Mouse (Mus musculus): ENCODE results near the gene Sord.

GRCm38 (mm10) chr2:122286137-122286536 is 51.6 kb downstream of the Sord start:
- no peak for TF ChIP-seq POLR2A (IDR thresholded peaks at IDR 0.05; ENCODE audit: insufficient read length, low read depth)
- no peak for TF ChIP-seq MYOG (IDR thresholded peaks at IDR 0.05; ENCODE audit: control insufficient read depth in 1 of 3, insufficient read depth in 1 of 3, insufficient read length in 2 of 3, low read depth in 2 of 3)
- peak in 2 of 3 experiments; percentile 32 to 40 for TF ChIP-seq MYOD1 (IDR thresholded peaks at IDR 0.05; ENCODE audit: control insufficient read depth in 1 of 3, insufficient read length in 2 of 3, low read depth in 2 of 3)
- no peak for TF ChIP-seq POLR2AphosphoS2 (IDR thresholded peaks at IDR 0.05; ENCODE audit: insufficient read length, low read depth)
- no peak for TF ChIP-seq USF1 (IDR thresholded peaks at IDR 0.05; ENCODE audit: low read depth)
- no peak for TF ChIP-seq E2F4 (IDR thresholded peaks at IDR 0.05; ENCODE audit: insufficient read depth)
- TF ChIP-seq MAX (IDR thresholded peaks at IDR 0.05; ENCODE audit: low read depth), result no peak
- no peak for TF ChIP-seq TCF3 (IDR thresholded peaks at IDR 0.05; ENCODE audit: insufficient read length, low read depth)
- TF ChIP-seq TCF12 (IDR thresholded peaks at IDR 0.05; ENCODE audit: insufficient read depth, poor library complexity, severe bottlenecking), result no peak
- no peak for TF ChIP-seq REST (IDR thresholded peaks at IDR 0.05; ENCODE audit: insufficient read depth, insufficient read length)
- no peak for TF ChIP-seq SRF (IDR thresholded peaks at IDR 0.05; ENCODE audit: control insufficient read depth, insufficient read length, low read depth)
- no peak for TF ChIP-seq CEBPB (IDR thresholded peaks at IDR 0.05; ENCODE audit: insufficient read depth, poor library complexity, severe bottlenecking)

Data from myocyte (in vitro differentiated cells).